Mouse (Mus musculus): ENCODE measurements at regions not wholly inside any gene's neighbourhood (a gene's known extent, or its start where the extent isn't known, plus 50 kb on each side); places are given as distances from the start of the nearest gene placed in this dataset.

- no peak for ATAC-seq
Observed at GRCm38 (mm10) chr4:54170202-54170931, 344.5 kb downstream of the Tmem38b start.

- ATAC-seq: no peak
Observed at GRCm38 (mm10) chr4:54184213-54184612, 358.4 kb downstream of the Tmem38b start.

- ATAC-seq: no peak
Observed at GRCm38 (mm10) chr4:54195734-54196133, 369.9 kb downstream of the Tmem38b start.

- ATAC-seq: no peak
Observed at GRCm38 (mm10) chr4:54202440-54202839, 376.6 kb downstream of the Tmem38b start.

DNA sequence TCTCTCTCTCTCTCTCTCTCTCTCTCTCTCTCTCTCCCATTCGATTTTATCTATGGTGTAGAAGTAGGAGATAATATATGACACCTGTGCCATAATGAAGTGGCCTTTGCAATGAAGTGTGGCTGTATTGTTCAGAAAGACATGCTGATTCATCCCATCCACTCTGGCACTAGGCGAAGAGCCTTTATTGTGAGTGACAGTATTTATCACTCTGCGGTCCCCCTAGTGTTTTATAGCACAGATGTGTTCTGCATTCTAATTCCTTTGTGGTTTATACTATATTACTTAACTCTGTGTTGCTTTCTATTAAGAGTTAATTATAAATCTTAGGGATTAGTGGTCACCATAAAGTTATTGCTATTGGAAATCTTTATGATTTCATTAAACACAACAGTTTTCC lies 398.7 kb downstream of the Tmem38b start:
- no peak for ATAC-seq
